Mouse (Mus musculus): Measurements from ENCODE around the gene St8sia1. TPM values are rescaled to one million over a fixed set of nuclear protein-coding genes. Genes with fewer than 3 reads are reported as not detected.
A peak's percentile ranks its signal among the peaks of the same experiment; 100 is the strongest.

St8sia1 gene
- polyA plus RNA-seq, 1 experiment from 2014 or later, result 4.7 TPM

DNA sequence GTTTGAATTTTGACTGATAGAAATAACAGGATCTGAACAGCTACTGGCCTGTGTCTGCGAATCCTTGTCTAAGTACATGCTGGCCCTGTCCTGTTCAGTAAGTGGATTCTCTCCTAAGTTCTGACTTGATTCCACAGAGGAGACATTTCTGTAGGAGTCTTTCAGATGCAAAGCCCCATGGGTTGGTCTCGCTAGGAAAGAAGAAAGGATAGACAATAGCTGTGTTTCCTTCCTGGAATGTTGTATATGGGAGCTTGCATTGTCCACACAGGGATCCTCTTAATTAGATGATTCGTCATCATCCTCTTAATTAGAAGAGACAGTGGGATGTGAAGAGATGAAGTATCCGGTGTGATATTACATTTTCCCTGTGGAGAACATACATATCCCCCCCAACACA is 117.4 kb downstream of the St8sia1 start:
- Histone ChIP-seq H3K4me2 (ENCODE audit: low read length) (no peak overlapping the region), H3K27ac (ENCODE audit: low read depth, low read length) (no peak overlapping the region), H3K9ac (ENCODE audit: low read length) (no peak overlapping the region), H3K27me3 (replicated peaks; ENCODE audit: control insufficient read depth, insufficient read depth, low read length) (no peaks in the 10 kb centered on the region), H3K9me3 (replicated peaks; ENCODE audit: control insufficient read depth, low read length) (no peaks in the 10 kb centered on the region), H3K4me3 (ENCODE audit: low read depth, low read length) (no peak overlapping the region), H3K4me1 (ENCODE audit: control insufficient read depth, insufficient read depth, low read length) (no peaks in the 10 kb centered on the region), H3K36me3 (ENCODE audit: control insufficient read depth, insufficient read depth, low read length) (no peaks in the 10 kb centered on the region)
- ATAC-seq (no peak), DNase-seq (ENCODE audit: low spot score) (no peak)
- WGBS, result 78% methylated on average over 4 of the region's 4 CpGs

DNA sequence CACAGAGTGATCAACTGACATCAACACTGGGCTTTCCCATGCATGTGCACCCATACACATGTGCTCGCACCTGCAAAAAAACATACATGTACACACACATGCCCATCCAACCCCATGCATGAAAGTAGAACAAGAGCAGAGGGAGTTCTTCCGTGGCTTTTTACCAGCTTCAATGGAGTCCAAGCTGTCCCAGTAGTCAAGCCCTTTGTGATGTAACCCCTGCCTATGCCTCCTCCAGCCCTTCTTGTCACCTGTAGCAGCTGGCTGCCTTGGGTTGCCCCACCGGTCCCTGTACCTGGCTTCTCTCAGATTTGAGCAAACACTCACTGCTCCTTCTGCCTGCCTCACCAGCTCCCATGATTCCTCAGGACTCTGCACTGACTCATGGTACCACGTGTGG is 119.2 kb downstream of the St8sia1 start:
- Histone ChIP-seq H3K4me3 (ENCODE audit: low read depth, low read length) (no peak overlapping the region), H3K9ac (ENCODE audit: low read length) (no peak overlapping the region), H3K4me2 (ENCODE audit: low read length) (no peak overlapping the region), H3K27me3 (replicated peaks; ENCODE audit: control insufficient read depth, insufficient read depth, low read length) (no peaks in the 10 kb centered on the region), H3K36me3 (ENCODE audit: control insufficient read depth, insufficient read depth, low read length) (no peaks in the 10 kb centered on the region), H3K4me1 (ENCODE audit: control insufficient read depth, insufficient read depth, low read length) (no peaks in the 10 kb centered on the region), H3K9me3 (replicated peaks; ENCODE audit: control insufficient read depth, low read length) (no peaks in the 10 kb centered on the region), H3K27ac (ENCODE audit: low read depth, low read length) (no peak overlapping the region)
- no peak for DNase-seq (ENCODE audit: low spot score)
- ATAC-seq, result no peak
- 87% methylated on average over 4 of the region's 4 CpGs for WGBS

DNA sequence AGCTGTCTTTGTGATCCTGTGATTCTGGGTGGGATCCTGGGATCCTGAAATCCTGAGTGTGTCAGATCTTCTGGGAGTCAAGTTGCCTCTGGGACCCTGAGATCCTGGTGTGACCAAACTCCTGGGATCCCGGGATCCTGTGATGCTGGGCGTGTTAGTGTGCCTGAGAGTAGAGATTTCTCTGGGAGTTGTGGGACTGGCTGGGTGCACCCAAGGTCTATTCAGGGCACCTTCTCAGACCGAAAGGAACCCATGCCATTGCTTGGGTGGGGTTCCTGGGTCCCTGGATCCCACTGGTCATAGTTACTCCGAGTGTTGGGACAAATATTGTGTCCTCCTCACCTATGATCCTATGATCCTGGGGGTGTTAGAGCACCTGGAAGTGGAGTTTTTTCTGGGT is 120.2 kb downstream of the St8sia1 start:
- H3K4me1 ChIP-seq (ENCODE audit: control insufficient read depth, insufficient read depth, low read length), result no peaks in the 10 kb centered on the region
- no peak overlapping the region for H3K4me2 ChIP-seq (ENCODE audit: low read length)
- ATAC-seq, result no peak
- DNase-seq (ENCODE audit: low spot score), result no peak
- no peaks in the 10 kb centered on the region for H3K27me3 ChIP-seq (replicated peaks; ENCODE audit: control insufficient read depth, insufficient read depth, low read length)
- 84% methylated on average over 4 of the region's 4 CpGs for WGBS
- H3K9me3 ChIP-seq (replicated peaks; ENCODE audit: control insufficient read depth, low read length), result no peaks in the 10 kb centered on the region
- H3K36me3 ChIP-seq (ENCODE audit: control insufficient read depth, insufficient read depth, low read length), result no peaks in the 10 kb centered on the region
- no peak overlapping the region for H3K27ac ChIP-seq (ENCODE audit: low read depth, low read length)
- H3K4me3 ChIP-seq (ENCODE audit: low read depth, low read length), result no peak overlapping the region
- no peak overlapping the region for H3K9ac ChIP-seq (ENCODE audit: low read length)

DNA sequence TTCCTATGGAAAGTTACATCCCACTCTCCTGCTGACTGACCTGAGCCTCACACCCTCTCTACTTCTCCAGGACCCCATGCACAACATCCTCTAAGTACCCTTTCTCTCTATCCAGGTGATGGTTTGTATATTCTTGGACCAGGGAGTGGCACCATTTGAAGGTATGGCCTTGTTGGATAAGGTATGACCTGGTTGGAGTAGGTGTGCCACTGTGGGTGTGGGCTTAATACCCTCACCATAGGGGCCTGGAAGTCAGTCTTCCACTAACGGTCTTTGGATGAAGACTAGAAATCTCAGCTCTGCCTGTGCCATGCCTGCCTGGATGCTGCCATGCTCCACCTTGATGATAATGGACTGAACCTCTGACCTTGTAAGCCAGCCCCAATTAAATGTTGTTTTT is 125.8 kb downstream of the St8sia1 start:
- Histone ChIP-seq H3K4me2 (ENCODE audit: low read length) (no peak overlapping the region), H3K9me3 (replicated peaks; ENCODE audit: control insufficient read depth, low read length) (no peaks in the 10 kb centered on the region), H3K27me3 (replicated peaks; ENCODE audit: control insufficient read depth, insufficient read depth, low read length) (no peaks in the 10 kb centered on the region), H3K4me3 (ENCODE audit: low read depth, low read length) (no peak overlapping the region), H3K9ac (ENCODE audit: low read length) (no peak overlapping the region), H3K27ac (ENCODE audit: low read depth, low read length) (no peak overlapping the region), H3K36me3 (ENCODE audit: control insufficient read depth, insufficient read depth, low read length) (no peaks in the 10 kb centered on the region), H3K4me1 (ENCODE audit: control insufficient read depth, insufficient read depth, low read length) (no peaks in the 10 kb centered on the region)
- no peak for ATAC-seq
- WGBS, result 96% methylated on average over 1 of the region's 1 CpGs
- no peak for DNase-seq (ENCODE audit: low spot score)

DNA sequence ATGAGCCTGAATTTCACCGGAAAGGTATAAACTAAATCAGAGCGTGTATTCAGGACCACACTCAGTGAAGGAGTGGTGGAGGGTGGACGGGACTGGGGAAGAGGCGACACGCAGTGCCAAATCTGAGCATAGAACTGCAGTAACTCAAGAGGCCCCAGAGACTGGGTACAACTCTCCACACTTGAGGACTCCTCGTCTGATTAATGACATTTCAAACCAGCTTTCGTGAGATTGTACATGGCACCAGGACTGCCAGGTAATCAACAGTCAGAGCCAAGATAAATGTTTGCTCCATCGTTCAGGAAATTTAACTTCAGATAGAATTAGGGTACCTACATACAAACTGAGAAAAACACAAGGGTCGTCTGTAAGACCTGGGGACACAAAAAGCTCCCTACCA is 126.9 kb downstream of the St8sia1 start:
- ATAC-seq (no peak), DNase-seq (ENCODE audit: low spot score) (no peak)
- Histone ChIP-seq H3K36me3 (ENCODE audit: control insufficient read depth, insufficient read depth, low read length) (no peaks in the 10 kb centered on the region), H3K27me3 (replicated peaks; ENCODE audit: control insufficient read depth, insufficient read depth, low read length) (no peaks in the 10 kb centered on the region), H3K4me1 (ENCODE audit: control insufficient read depth, insufficient read depth, low read length) (no peaks in the 10 kb centered on the region), H3K27ac (ENCODE audit: low read depth, low read length) (no peak overlapping the region), H3K4me2 (ENCODE audit: low read length) (no peak overlapping the region), H3K9ac (ENCODE audit: low read length) (no peak overlapping the region), H3K9me3 (replicated peaks; ENCODE audit: control insufficient read depth, low read length) (no peaks in the 10 kb centered on the region), H3K4me3 (ENCODE audit: low read depth, low read length) (no peak overlapping the region)
- WGBS, result 90% methylated on average over 9 of the region's 9 CpGs

DNA sequence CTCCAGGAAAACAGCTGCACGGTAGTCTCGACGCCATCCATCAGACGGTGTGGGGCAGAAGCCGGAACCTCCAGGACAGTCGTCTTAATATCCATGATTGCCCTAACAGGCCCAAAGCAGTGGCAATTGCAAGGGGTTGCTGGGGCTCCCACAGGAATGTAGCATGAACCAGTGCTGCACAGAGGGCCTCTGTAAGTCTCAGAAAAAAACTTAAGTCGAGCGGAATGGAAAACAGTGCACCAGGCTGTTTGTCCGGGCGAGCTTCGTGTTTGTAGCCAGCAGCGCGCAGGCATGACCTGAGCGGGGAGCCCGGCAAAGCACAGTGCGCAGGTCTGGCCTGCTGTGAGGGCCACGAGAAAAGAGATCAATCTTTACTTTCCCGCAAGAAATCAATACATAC is 128.5 kb downstream of the St8sia1 start:
- Histone ChIP-seq H3K9me3 (replicated peaks; ENCODE audit: control insufficient read depth, low read length) (no peaks in the 10 kb centered on the region), H3K36me3 (ENCODE audit: control insufficient read depth, insufficient read depth, low read length) (no peaks in the 10 kb centered on the region), H3K27ac (ENCODE audit: low read depth, low read length) (no peak overlapping the region), H3K4me1 (ENCODE audit: control insufficient read depth, insufficient read depth, low read length) (no peaks in the 10 kb centered on the region), H3K9ac (ENCODE audit: low read length) (no peak overlapping the region), H3K27me3 (replicated peaks; ENCODE audit: control insufficient read depth, insufficient read depth, low read length) (no peaks in the 10 kb centered on the region), H3K4me2 (ENCODE audit: low read length) (no peak overlapping the region), H3K4me3 (ENCODE audit: low read depth, low read length) (no peak overlapping the region)
- WGBS, result 56% methylated on average over 18 of the region's 18 CpGs
- peak; percentile 34 for DNase-seq (ENCODE audit: low spot score)
- peak; percentile 74 for ATAC-seq

DNA sequence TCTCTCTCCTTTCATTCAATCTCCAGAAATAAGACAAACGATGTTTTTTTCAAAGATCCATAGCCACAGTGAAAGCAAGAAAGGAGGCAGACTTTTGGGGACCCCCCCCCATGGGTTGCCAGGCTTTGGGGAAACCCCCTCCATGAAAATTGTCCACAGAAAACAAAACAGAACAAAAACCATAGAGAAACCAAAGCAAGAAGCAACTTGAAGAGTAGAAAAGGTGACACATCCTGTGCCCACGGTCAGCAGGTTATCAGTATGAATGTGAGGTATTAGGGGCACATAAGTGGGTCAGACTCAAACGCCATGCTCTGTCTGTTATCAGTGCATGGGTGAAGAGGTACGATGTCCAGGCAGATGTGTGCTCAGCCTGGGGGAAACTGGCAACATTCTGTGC is 129.3 kb downstream of the St8sia1 start:
- ATAC-seq (no peak), DNase-seq (ENCODE audit: low spot score) (no peak)
- no peaks in the 10 kb centered on the region for H3K27me3 ChIP-seq (replicated peaks; ENCODE audit: control insufficient read depth, insufficient read depth, low read length)
- H3K9ac ChIP-seq (ENCODE audit: low read length), result no peak overlapping the region
- H3K4me1 ChIP-seq (ENCODE audit: control insufficient read depth, insufficient read depth, low read length), result no peaks in the 10 kb centered on the region
- no peak overlapping the region for H3K4me3 ChIP-seq (ENCODE audit: low read depth, low read length)
- H3K27ac ChIP-seq (ENCODE audit: low read depth, low read length), result no peak overlapping the region
- 80% methylated on average over 4 of the region's 4 CpGs for WGBS
- H3K9me3 ChIP-seq (replicated peaks; ENCODE audit: control insufficient read depth, low read length), result no peaks in the 10 kb centered on the region
- no peak overlapping the region for H3K4me2 ChIP-seq (ENCODE audit: low read length)
- H3K36me3 ChIP-seq (ENCODE audit: control insufficient read depth, insufficient read depth, low read length), result no peaks in the 10 kb centered on the region

DNA sequence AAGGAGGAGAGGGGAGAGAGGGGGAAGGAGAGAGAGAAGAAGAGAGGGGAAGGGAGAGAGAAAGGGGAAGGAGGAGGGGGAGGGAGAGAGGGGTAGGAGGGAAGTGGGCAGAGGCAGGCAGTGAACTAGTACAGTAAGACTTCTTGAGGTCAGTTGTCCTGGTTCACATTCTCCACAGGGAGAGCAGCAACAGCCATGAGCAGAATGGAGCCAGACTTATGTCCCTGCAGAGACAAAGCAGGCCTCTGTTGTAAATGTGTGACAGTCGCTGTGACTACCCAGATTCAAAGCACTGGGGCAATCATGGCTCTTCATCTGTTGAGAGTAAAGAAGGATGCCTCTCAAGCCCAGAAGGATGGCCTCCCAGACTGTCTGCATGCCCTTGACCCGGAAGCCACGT is 132.5 kb downstream of the St8sia1 start:
- 83% methylated on average over 3 of the region's 3 CpGs for WGBS
- Histone ChIP-seq H3K36me3 (ENCODE audit: control insufficient read depth, insufficient read depth, low read length) (no peaks in the 10 kb centered on the region), H3K27ac (ENCODE audit: low read depth, low read length) (no peak overlapping the region), H3K9me3 (replicated peaks; ENCODE audit: control insufficient read depth, low read length) (no peaks in the 10 kb centered on the region), H3K4me2 (ENCODE audit: low read length) (no peak overlapping the region), H3K4me3 (ENCODE audit: low read depth, low read length) (no peak overlapping the region), H3K4me1 (ENCODE audit: control insufficient read depth, insufficient read depth, low read length) (no peaks in the 10 kb centered on the region), H3K9ac (ENCODE audit: low read length) (no peak overlapping the region), H3K27me3 (replicated peaks; ENCODE audit: control insufficient read depth, insufficient read depth, low read length) (no peaks in the 10 kb centered on the region)
- DNase-seq (ENCODE audit: low spot score) (no peak), ATAC-seq (no peak)

DNA sequence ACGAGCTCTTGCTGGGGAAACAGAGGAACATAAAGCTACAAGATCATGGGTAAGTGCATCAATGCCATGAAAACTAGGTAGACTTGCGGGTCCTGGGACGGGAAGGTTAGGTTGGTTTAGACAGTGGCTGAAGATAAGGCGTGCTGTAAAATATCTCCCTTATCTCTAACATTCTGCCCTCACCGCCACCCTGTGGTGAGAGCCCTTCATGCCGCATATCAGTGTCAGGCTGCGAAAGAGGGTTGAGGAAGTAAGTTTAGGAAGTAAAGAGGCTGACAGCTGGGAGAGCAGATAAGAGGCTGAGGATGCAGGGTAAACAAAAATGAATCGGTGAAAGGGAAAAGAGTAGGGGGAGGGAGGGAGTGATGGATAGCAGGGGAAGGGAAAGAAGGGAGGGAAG is 133.0 kb downstream of the St8sia1 start:
- Histone ChIP-seq H3K4me2 (ENCODE audit: low read length) (no peak overlapping the region), H3K27me3 (replicated peaks; ENCODE audit: control insufficient read depth, insufficient read depth, low read length) (no peaks in the 10 kb centered on the region), H3K36me3 (ENCODE audit: control insufficient read depth, insufficient read depth, low read length) (no peaks in the 10 kb centered on the region), H3K4me3 (ENCODE audit: low read depth, low read length) (no peak overlapping the region), H3K9me3 (replicated peaks; ENCODE audit: control insufficient read depth, low read length) (no peaks in the 10 kb centered on the region), H3K4me1 (ENCODE audit: control insufficient read depth, insufficient read depth, low read length) (no peaks in the 10 kb centered on the region), H3K9ac (ENCODE audit: low read length) (no peak overlapping the region), H3K27ac (ENCODE audit: low read depth, low read length) (no peak overlapping the region)
- no peak for DNase-seq (ENCODE audit: low spot score)
- WGBS, result 69% methylated on average over 8 of the region's 8 CpGs
- ATAC-seq, result no peak

DNA sequence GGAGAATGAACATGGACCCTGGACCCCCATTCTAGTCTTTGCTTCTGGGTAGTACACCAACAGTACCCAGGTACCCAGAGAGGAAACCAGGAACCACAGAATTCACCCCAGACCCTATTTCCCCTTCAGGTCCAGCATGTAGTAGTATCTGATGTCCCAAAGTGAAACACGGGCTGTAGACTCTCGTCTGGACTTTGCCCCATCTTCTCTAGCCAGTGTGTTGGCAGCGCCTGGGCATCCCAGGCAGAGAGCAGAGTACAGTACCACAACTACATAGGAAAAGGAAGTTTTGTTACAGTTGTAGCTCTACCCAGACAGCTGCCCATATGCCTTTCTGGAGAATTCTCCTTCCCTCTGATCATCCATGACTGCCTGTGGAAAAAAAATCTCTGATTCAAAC is 134.0 kb downstream of the St8sia1 start:
- WGBS, result 94% methylated on average over 3 of the region's 3 CpGs
- Histone ChIP-seq H3K4me2 (ENCODE audit: low read length) (no peak overlapping the region), H3K9ac (ENCODE audit: low read length) (no peak overlapping the region), H3K9me3 (replicated peaks; ENCODE audit: control insufficient read depth, low read length) (no peaks in the 10 kb centered on the region), H3K27me3 (replicated peaks; ENCODE audit: control insufficient read depth, insufficient read depth, low read length) (no peaks in the 10 kb centered on the region), H3K4me3 (ENCODE audit: low read depth, low read length) (no peak overlapping the region), H3K36me3 (ENCODE audit: control insufficient read depth, insufficient read depth, low read length) (no peaks in the 10 kb centered on the region), H3K4me1 (ENCODE audit: control insufficient read depth, insufficient read depth, low read length) (no peaks in the 10 kb centered on the region), H3K27ac (ENCODE audit: low read depth, low read length) (no peak overlapping the region)
- DNase-seq (ENCODE audit: low spot score) (no peak), ATAC-seq (no peak)
